Mouse (Mus musculus) embryonic facial prominence, embryonic 11.5 days (tissue): Measurements from ENCODE around the gene Mnt. TPM values are rescaled to one million over a fixed set of nuclear protein-coding genes. Genes with fewer than 3 reads are reported as not detected.
"Not testable (repeated sequence)": the region's sequence is repeated elsewhere in the genome, so short reads cannot be mapped to it uniquely, and the experiment has no call there.

Experiments used
- ATAC-seq: fragments of 200-750 bp; cut with Nextera tagmentation; replicated peaks from 2 replicates; pipeline ENCODE4 v1.8.0; 2017; ENCODE audit warnings: low read depth; ENCODE audit not compliant: insufficient number of reproducible peaks, low FRiP score, low TSS enrichment
- DNase-seq: peaks from one replicate; pipeline ENCODE4 v3.0.0-alpha.2; 2015; ENCODE audit warnings: low spot score
- H3K27ac ChIP-seq: fragments of 300-500 bp; sonication (generic); replicated peaks from 2 replicates; pipeline ENCODE4 v1.5.1; 2014; ENCODE audit warnings: mild to moderate bottlenecking, low read depth, low read length, control low read depth
- H3K27me3 ChIP-seq: fragments of 300-500 bp; sonication (generic); 2 replicates; pipeline ENCODE4 v1.6.1; 2014; ENCODE audit warnings: mild to moderate bottlenecking, low read length, moderate library complexity, mixed read lengths; ENCODE audit not compliant: control insufficient read depth, insufficient read depth
- H3K36me3 ChIP-seq: fragments of 300-500 bp; sonication (generic); replicated peaks from 2 replicates; pipeline ENCODE4 v1.6.1; 2014; ENCODE audit warnings: low read depth, mild to moderate bottlenecking, low read length, moderate library complexity, mixed read lengths; ENCODE audit not compliant: control insufficient read depth, insufficient read depth
- H3K4me1 ChIP-seq: fragments of 300-500 bp; sonication (generic); 2 replicates; pipeline ENCODE4 v1.6.1; 2014; ENCODE audit warnings: low read length, mixed read lengths; ENCODE audit not compliant: control insufficient read depth, insufficient read depth
- H3K4me2 ChIP-seq: fragments of 300-500 bp; sonication (generic); 2 replicates; pipeline ENCODE4 v1.6.1; 2014; ENCODE audit warnings: low read depth, mild to moderate bottlenecking, control low read depth, low read length, moderate library complexity
- H3K4me3 ChIP-seq: fragments of 300-500 bp; sonication (generic); 2 replicates; pipeline ENCODE4 v1.5.1; 2014; ENCODE audit warnings: low read depth, low read length, control low read depth
- H3K9ac ChIP-seq: fragments of 300-500 bp; sonication (generic); replicated peaks from 2 replicates; pipeline ENCODE4 v1.6.1; 2014; ENCODE audit warnings: mild to moderate bottlenecking, control low read depth, low read length
- H3K9me3 ChIP-seq: fragments of 300-500 bp; sonication (generic); replicated peaks from 2 replicates; pipeline ENCODE4 v1.6.1; 2016; ENCODE audit warnings: mild to moderate bottlenecking, low read length, inconsistent platforms, mixed read lengths; ENCODE audit not compliant: control insufficient read depth
- WGBS: fragments of 180-500 bp; shearing (Covaris S2); extraction: QIAGEN DNeasy Blood & Tissue Kit; methylation state at CpG from one replicate; pipeline ENCODE4 v1.1.7; 2014; 5-methylcytosine and 5-hydroxymethylcytosine counted together
- polyA plus RNA-seq: library from polyadenylated mRNA; unstranded; fragments of >200 nt; fragmentation: Nextera tagmentation; extraction: Ambion mirVana; gene quantifications from 2 replicates; pipeline ENCODE4 v1.2.1, GENCODE M21; 2014

The Mnt gene
- polyA plus RNA-seq, 1 experiment from 2014 or later = 3.0 TPM

- WGBS = 89% methylated on average over 3 of the region's 3 CpGs
- H3K4me3 ChIP-seq, H3K9me3 ChIP-seq, H3K4me2 ChIP-seq, ATAC-seq, H3K9ac ChIP-seq, H3K36me3 ChIP-seq, H3K27me3 ChIP-seq, H3K27ac ChIP-seq, H3K4me1 ChIP-seq, DNase-seq: not testable (repeated sequence)
These were observed 19.7 kb upstream of the Mnt start for GRCm38 (mm10) chr11:74811027-74811426.

GRCm38 (mm10) chr11:74811538-74811937 is 19.2 kb upstream of the Mnt start:
- Histone ChIP-seq H3K27ac (no peak overlapping the region), H3K4me3 (no peak overlapping the region), H3K4me2 (no peak overlapping the region), H3K36me3 (peaks cover 4% of the 10 kb centered on the region), H3K9ac (no peak overlapping the region), H3K9me3 (no peaks in the 10 kb centered on the region), H3K4me1 (no peaks in the 10 kb centered on the region), H3K27me3 (no peaks in the 10 kb centered on the region)
- WGBS = 84% methylated on average over 5 of the region's 5 CpGs
- no peak for ATAC-seq
- DNase-seq = no peak

- Histone ChIP-seq H3K27me3 (no peaks in the 10 kb centered on the region), H3K4me2 (no peak overlapping the region), H3K4me3 (no peak overlapping the region), H3K27ac (no peak overlapping the region), H3K9me3 (no peaks in the 10 kb centered on the region), H3K36me3 (peaks cover 5% of the 10 kb centered on the region), H3K9ac (no peak overlapping the region), H3K4me1 (no peaks in the 10 kb centered on the region)
- DNase-seq (no peak), ATAC-seq (no peak)
These were observed 14.9 kb upstream of the Mnt start for GRCm38 (mm10) chr11:74815795-74816194.

- 71% methylated on average over 1 of the region's 1 CpGs for WGBS
- no peaks in the 10 kb centered on the region for H3K27me3 ChIP-seq
- no peaks in the 10 kb centered on the region for H3K9me3 ChIP-seq
- DNase-seq = no peak
- H3K4me3 ChIP-seq = no peak overlapping the region
- peaks cover 2% of the 10 kb centered on the region; the same call in 1 of the 2 replicates for H3K36me3 ChIP-seq
- H3K4me2 ChIP-seq = no peak overlapping the region
- no peak for ATAC-seq
- no peak overlapping the region for H3K27ac ChIP-seq
- no peaks in the 10 kb centered on the region for H3K4me1 ChIP-seq
- no peak overlapping the region for H3K9ac ChIP-seq
These were observed 9.8 kb upstream of the Mnt start for GRCm38 (mm10) chr11:74820921-74821320.

DNA sequence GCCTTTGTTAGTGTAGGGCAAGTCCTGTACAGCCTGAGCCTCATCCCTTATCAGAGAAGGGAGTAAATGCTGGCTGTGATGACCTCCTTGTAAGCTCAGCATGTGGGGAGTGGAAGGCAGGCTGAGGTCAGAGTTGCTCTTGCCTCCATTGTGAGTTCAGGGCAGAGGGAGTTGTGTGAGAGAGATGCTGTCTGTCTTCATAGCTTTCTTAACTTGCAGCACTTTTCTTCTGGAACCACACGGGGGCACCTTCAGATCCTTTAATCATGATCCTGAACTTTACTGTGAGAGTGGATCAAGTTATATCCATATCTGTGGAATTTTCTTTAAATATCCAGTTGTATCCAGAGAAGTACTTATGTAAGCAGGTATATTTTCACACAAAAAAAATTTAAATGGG is 9.3 kb upstream of the Mnt start:
- DNase-seq (peak; percentile 45), ATAC-seq (0 out of 2 replicates have a peak, but pooled peaks have one; percentile 39)
- no peaks in the 10 kb centered on the region for H3K9me3 ChIP-seq
- no peak overlapping the region for H3K4me3 ChIP-seq
- H3K27me3 ChIP-seq = no peaks in the 10 kb centered on the region
- 28% methylated on average over 1 of the region's 1 CpGs for WGBS
- no peaks in the 10 kb centered on the region for H3K4me1 ChIP-seq
- no peak overlapping the region for H3K4me2 ChIP-seq
- H3K36me3 ChIP-seq = peaks cover 2% of the 10 kb centered on the region; the same call in 1 of the 2 replicates
- H3K27ac ChIP-seq = no peak overlapping the region
- H3K9ac ChIP-seq = no peak overlapping the region

DNA sequence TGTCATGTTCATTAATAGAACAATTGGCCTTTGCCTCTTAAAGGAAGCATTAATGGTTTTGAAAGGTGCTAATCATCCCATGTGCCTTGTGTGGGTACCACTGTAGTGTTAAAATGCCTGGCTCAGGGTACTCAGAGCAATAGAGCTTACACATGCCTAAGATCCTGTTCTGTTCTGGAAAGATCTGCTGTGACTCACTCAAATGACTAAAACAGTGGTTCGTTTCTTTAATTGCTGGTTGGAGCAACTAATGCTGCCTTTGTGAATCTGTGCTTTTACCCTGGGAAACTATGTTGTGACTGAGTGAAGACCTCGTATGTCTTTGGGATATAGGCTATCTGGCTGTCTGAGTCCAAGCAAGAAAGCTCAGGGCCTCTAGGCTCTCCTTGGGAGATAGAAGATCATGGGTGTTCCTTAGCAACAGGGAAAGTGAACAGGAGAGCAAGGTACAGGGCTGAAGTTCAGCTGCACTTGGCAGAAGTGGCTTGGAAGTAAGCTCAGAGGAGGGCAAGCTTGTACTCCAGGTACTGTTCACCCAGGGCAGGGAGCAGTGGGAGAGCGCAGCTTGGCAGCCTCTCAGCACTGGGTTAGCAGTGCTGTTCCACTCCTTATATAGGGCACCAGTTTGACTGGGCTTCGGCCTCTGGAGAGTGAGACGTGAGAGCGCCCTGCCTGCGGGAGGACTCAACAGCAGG is 7.8 kb upstream of the Mnt start:
- H3K36me3 ChIP-seq = no peaks in the 10 kb centered on the region; the same call in 1 of the 2 replicates
- DNase-seq (no peak), ATAC-seq (no peak)
- H3K27me3 ChIP-seq = no peaks in the 10 kb centered on the region
- WGBS = 79% methylated on average over 7 of the region's 7 CpGs
- H3K4me1 ChIP-seq = no peaks in the 10 kb centered on the region; the same call in 1 of the 2 replicates
- H3K27ac ChIP-seq = no peak overlapping the region
- H3K4me2 ChIP-seq = no peak overlapping the region
- no peaks in the 10 kb centered on the region for H3K9me3 ChIP-seq
- no peak overlapping the region for H3K4me3 ChIP-seq
- H3K9ac ChIP-seq = no peak overlapping the region

DNA sequence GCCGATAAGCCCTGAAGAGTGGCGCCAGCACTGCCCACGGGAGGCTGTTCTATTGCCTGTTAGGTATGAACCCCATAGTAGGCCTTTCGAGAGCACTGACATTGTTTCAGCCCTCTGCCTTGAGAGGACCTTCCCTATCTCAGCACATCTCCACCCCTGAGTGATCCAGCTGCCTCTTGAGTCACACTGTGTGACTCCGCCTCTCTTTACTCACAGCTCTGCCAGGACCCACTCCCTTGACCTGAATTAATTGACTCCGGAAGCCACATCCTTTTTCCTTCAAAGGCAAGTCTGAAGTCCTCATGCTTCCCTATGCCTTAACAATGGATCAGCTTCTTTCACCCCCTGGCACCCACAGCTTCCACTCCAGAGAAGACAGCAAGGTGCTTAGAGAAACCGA is 4.6 kb upstream of the Mnt start:
- H3K27me3 ChIP-seq = no peaks in the 10 kb centered on the region
- ATAC-seq = no peak
- 70% methylated on average over 7 of the region's 7 CpGs for WGBS
- no peak overlapping the region for H3K4me2 ChIP-seq
- no peak overlapping the region for H3K27ac ChIP-seq
- DNase-seq = no peak
- no peaks in the 10 kb centered on the region; the same call in 1 of the 2 replicates for H3K4me1 ChIP-seq
- no peak overlapping the region for H3K4me3 ChIP-seq
- H3K36me3 ChIP-seq = no peaks in the 10 kb centered on the region
- H3K9me3 ChIP-seq = no peaks in the 10 kb centered on the region
- H3K9ac ChIP-seq = no peak overlapping the region

DNA sequence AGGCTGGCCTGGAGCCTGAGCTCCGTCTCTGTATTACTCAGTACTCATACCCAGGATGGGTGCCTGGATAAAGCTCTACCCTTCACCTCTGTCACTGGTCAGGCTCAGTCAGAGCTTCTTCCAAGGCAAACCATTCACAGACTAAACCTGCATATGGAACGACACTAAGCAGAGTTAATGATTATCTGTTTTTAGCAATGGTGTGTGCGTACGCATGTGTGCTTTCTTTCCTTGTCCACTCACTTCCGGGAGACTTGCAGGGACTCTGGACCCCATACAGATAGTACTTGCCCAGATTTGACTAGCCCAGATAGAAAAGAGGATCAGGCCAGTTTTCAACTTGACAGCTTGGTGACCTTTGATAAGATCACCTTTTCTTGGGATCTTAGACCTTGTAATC is 4.0 kb upstream of the Mnt start:
- WGBS = 93% methylated on average over 5 of the region's 5 CpGs

More for the DNA sequence above, 4.0 kb upstream of the Mnt start:
- Histone ChIP-seq H3K4me1 (no peaks in the 10 kb centered on the region; the same call in 1 of the 2 replicates), H3K27me3 (no peaks in the 10 kb centered on the region), H3K9me3 (no peaks in the 10 kb centered on the region), H3K36me3 (no peaks in the 10 kb centered on the region), H3K9ac (no peak overlapping the region), H3K27ac (no peak overlapping the region), H3K4me3 (no peak overlapping the region), H3K4me2 (no peak overlapping the region)
- DNase-seq = no peak
- no peak for ATAC-seq
